Mouse (Mus musculus) testis, adult 2 months (tissue): Measurements from ENCODE around the gene Mid1.

Experiments
- CTCF ChIP-seq: fragments of 200-500 bp; IDR thresholded peaks from 2 replicates; pipeline ENCODE4 v1.5.1; 2012; ENCODE audit warnings: low read depth, mild to moderate bottlenecking, inconsistent platforms, low read length, moderate library complexity; ENCODE audit not compliant: control insufficient read depth, insufficient read depth, insufficient replicate concordance
- POLR2A ChIP-seq: fragments of 200-500 bp; IDR thresholded peaks from 2 replicates; pipeline ENCODE4 v1.6.1; 2012; ENCODE audit warnings: low read depth, mild to moderate bottlenecking, inconsistent platforms, low read length, moderate library complexity; ENCODE audit not compliant: control insufficient read depth

GRCm38 (mm10) chrX:169830052-169830451, 145.1 kb downstream of the Mid1 start:
- TF ChIP-seq CTCF (no peak), POLR2A (no peak)
